Mouse (Mus musculus) myocyte (in vitro differentiated cells): ENCODE results near the gene Rnf38. TPM values are rescaled to one million over a fixed set of nuclear protein-coding genes. Genes with fewer than 3 reads are reported as not detected.

Source experiments
- H3K27me3 ChIP-seq: one replicate; pipeline ENCODE4 v1.6.1; 2011; ENCODE audit not compliant: control insufficient read depth, insufficient read depth, insufficient read length
- H3K36me3 ChIP-seq: one replicate; pipeline ENCODE4 v1.6.1; 2011; ENCODE audit not compliant: control insufficient read depth, insufficient read depth
- H3K4me2 ChIP-seq: one replicate; pipeline ENCODE4 v1.6.1; 2011; ENCODE audit warnings: low read depth, control low read depth
- H3K4me3 ChIP-seq: one replicate; pipeline ENCODE4 v1.5.1; 2011; ENCODE audit warnings: mild to moderate bottlenecking, control low read depth, moderate library complexity
- H3K79me2 ChIP-seq: one replicate; pipeline ENCODE4 v1.6.1; 2011; ENCODE audit not compliant: control insufficient read depth, insufficient read depth
- H3ac ChIP-seq: one replicate; pipeline ENCODE4 v1.6.1; 2011; ENCODE audit not compliant: control insufficient read depth, insufficient read length
- CEBPB ChIP-seq: IDR thresholded peaks from 2 replicates; pipeline ENCODE4 v1.6.1; 2011; ENCODE audit warnings: mild to moderate bottlenecking, moderate library complexity; ENCODE audit not compliant: poor library complexity, insufficient read depth, severe bottlenecking
- E2F4 ChIP-seq: IDR thresholded peaks from one replicate; pipeline ENCODE4 v1.6.1; 2011; ENCODE audit warnings: mild to moderate bottlenecking, control low read depth, moderate library complexity; ENCODE audit not compliant: insufficient read depth
- MAX ChIP-seq: IDR thresholded peaks from one replicate; pipeline ENCODE4 v1.6.1; 2011; ENCODE audit warnings: low read depth, mild to moderate bottlenecking, control low read depth
- MYOD1 ChIP-seq, 3 experiments: IDR thresholded peaks; one replicate each; pipeline ENCODE4 v1.6.1; 2011; ENCODE audit warnings: control low read depth in 2 of 3, low read depth in 2 of 3, mild to moderate bottlenecking in 2 of 3, moderate library complexity in 1 of 3; ENCODE audit not compliant: insufficient read length in 2 of 3, control insufficient read depth in 1 of 3
- MYOG ChIP-seq, 3 experiments: IDR thresholded peaks; one replicate each; pipeline ENCODE4 v1.6.1; 2011; ENCODE audit warnings: control low read depth in 2 of 3, low read depth in 2 of 3, mild to moderate bottlenecking in 2 of 3; ENCODE audit not compliant: insufficient read length in 2 of 3, control insufficient read depth in 1 of 3, insufficient read depth in 1 of 3
- POLR2A ChIP-seq: IDR thresholded peaks from one replicate; pipeline ENCODE4 v1.6.1; 2011; ENCODE audit warnings: low read depth, mild to moderate bottlenecking, control low read depth, moderate library complexity; ENCODE audit not compliant: insufficient read length
- POLR2AphosphoS2 ChIP-seq: IDR thresholded peaks from one replicate; pipeline ENCODE4 v1.6.1; 2011; ENCODE audit warnings: low read depth, control low read depth; ENCODE audit not compliant: insufficient read length
- REST ChIP-seq: IDR thresholded peaks from one replicate; pipeline ENCODE4 v1.6.1; 2011; ENCODE audit warnings: mild to moderate bottlenecking, control low read depth, moderate library complexity; ENCODE audit not compliant: insufficient read depth, insufficient read length
- SRF ChIP-seq: IDR thresholded peaks from one replicate; pipeline ENCODE4 v1.6.1; 2011; ENCODE audit warnings: low read depth; ENCODE audit not compliant: control insufficient read depth, insufficient read length
- TCF12 ChIP-seq: IDR thresholded peaks from one replicate; pipeline ENCODE4 v1.6.1; 2011; ENCODE audit warnings: mild to moderate bottlenecking, control low read depth; ENCODE audit not compliant: poor library complexity, insufficient read depth, severe bottlenecking
- TCF3 ChIP-seq: IDR thresholded peaks from one replicate; pipeline ENCODE4 v1.6.1; 2011; ENCODE audit warnings: low read depth, control low read depth; ENCODE audit not compliant: insufficient read length
- USF1 ChIP-seq: IDR thresholded peaks from one replicate; pipeline ENCODE4 v1.6.1; 2011; ENCODE audit warnings: low read depth, mild to moderate bottlenecking, control low read depth, moderate library complexity
- polyA plus RNA-seq: library from polyadenylated mRNA; unstranded; fragments of >200 nt; fragmentation: generic; extraction: Trizol; gene quantifications from one replicate; pipeline ENCODE4 v1.2.1, GENCODE M21; 2012; ENCODE audit warnings: missing spikeins

The Rnf38 gene
- 12.6 TPM for polyA plus RNA-seq

- no peak for TF ChIP-seq REST
- TF ChIP-seq TCF12, result no peak
- TF ChIP-seq POLR2A, result no peak
- no peak for TF ChIP-seq POLR2AphosphoS2
- no peak for TF ChIP-seq CEBPB
- no peak for TF ChIP-seq MYOD1 (IDR thresholded peaks at IDR 0.05; ENCODE audit: control insufficient read depth in 1 of 3, insufficient read length in 2 of 3, low read depth in 2 of 3)
- no peak for TF ChIP-seq USF1
- TF ChIP-seq MAX, result no peak
- no peak for TF ChIP-seq E2F4
- TF ChIP-seq MYOG (IDR thresholded peaks at IDR 0.05; ENCODE audit: control insufficient read depth in 1 of 3, insufficient read depth in 1 of 3, insufficient read length in 2 of 3, low read depth in 2 of 3), result no peak
- no peak for TF ChIP-seq SRF
- TF ChIP-seq TCF3, result no peak
Measured at GRCm38 (mm10) chr4:44233713-44234003, at the start of gene Rnf38. TSS of gene Rnf38 (minus strand) at chr4:44233789.

GRCm38 (mm10) chr4:44281597-44282265 is 48.1 kb upstream of the Rnf38 start:
- Histone ChIP-seq H3K36me3 (no peaks in the 10 kb centered on the region), H3K27me3 (no peaks in the 10 kb centered on the region), H3K4me3 (no peak overlapping the region), H3K4me2 (no peak overlapping the region), H3ac (no peak overlapping the region), H3K79me2 (no peaks in the 10 kb centered on the region)
- TF ChIP-seq TCF3 (no peak), USF1 (peak; percentile 61)

More at GRCm38 (mm10) chr4:44233713-44234003, at the start of gene Rnf38:
- H3K4me2 ChIP-seq, result peak within 1 kb of the TSS; percentile 97
- H3K27me3 ChIP-seq, result no peaks in the 10 kb centered on the region
- H3K79me2 ChIP-seq, result peaks cover 3% of the 10 kb centered on the region
- H3ac ChIP-seq, result peak within 1 kb of the TSS; percentile 68
- H3K4me3 ChIP-seq, result peak within 1 kb of the TSS; percentile 51
- H3K36me3 ChIP-seq, result no peaks in the 10 kb centered on the region

DNA sequence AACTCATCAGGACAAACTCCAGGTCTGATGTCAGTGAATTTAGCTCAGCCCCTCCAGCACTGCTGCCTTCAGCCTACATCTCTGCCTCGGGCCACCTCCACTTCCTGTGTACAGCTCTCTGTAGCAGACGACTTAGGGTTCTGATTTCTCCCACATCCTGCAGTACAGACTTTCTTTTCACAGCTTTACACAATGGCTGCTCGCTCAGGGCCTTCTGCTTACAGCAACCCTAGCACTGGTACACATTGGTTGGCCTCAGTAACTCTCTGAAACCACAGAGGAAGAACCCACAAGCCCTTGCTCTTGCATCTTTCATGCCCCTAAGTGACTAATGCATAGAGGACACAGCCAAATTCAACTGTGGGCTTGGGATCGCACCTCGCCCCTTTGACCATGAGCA is 37.5 kb upstream of the Rnf38 start:
- Histone ChIP-seq H3K4me2 (no peak overlapping the region), H3K36me3 (no peaks in the 10 kb centered on the region), H3ac (no peak overlapping the region), H3K27me3 (no peaks in the 10 kb centered on the region), H3K79me2 (no peaks in the 10 kb centered on the region), H3K4me3 (no peak overlapping the region)
- TF ChIP-seq TCF3 (no peak), POLR2A (no peak), USF1 (no peak), MYOG (IDR thresholded peaks at IDR 0.05; ENCODE audit: control insufficient read depth in 1 of 3, insufficient read depth in 1 of 3, insufficient read length in 2 of 3, low read depth in 2 of 3) (no peak), CEBPB (no peak), SRF (no peak), REST (no peak), E2F4 (no peak), MYOD1 (IDR thresholded peaks at IDR 0.05; ENCODE audit: control insufficient read depth in 1 of 3, insufficient read length in 2 of 3, low read depth in 2 of 3) (no peak), TCF12 (no peak), MAX (no peak), POLR2AphosphoS2 (no peak)

DNA sequence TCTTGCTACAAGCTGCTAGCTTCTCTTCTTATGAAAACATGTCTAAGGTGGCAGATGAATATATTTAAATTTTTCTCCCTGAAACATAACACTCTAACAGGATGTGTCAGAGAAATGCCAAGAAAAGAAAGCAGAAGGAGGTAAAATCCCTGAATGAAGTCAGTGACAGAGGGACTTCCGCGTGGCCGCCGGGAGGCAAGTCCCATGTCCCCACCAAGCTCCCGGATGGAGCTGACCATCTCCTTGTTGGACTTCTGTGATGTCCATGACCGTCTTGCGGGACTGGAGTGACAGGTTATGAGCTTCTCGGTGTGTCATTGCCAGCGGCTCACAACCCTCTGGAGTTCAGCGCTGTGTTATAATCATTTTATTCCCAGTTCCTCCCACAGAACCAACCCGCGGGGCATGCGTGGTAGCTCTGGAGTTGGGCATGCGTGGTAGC is 35.8 kb upstream of the Rnf38 start:
- H3K4me3 ChIP-seq, result no peak overlapping the region
- H3K36me3 ChIP-seq, result no peaks in the 10 kb centered on the region
- TF ChIP-seq E2F4 (no peak), MAX (no peak), TCF12 (no peak), POLR2A (no peak), REST (no peak), SRF (no peak)
- no peaks in the 10 kb centered on the region for H3K27me3 ChIP-seq
- no peak overlapping the region for H3ac ChIP-seq
- H3K4me2 ChIP-seq, result no peak overlapping the region
- no peaks in the 10 kb centered on the region for H3K79me2 ChIP-seq

GRCm38 (mm10) chr4:44267437-44267836 is 33.8 kb upstream of the Rnf38 start:
- Histone ChIP-seq H3K27me3 (no peaks in the 10 kb centered on the region), H3K79me2 (no peaks in the 10 kb centered on the region), H3K36me3 (no peaks in the 10 kb centered on the region), H3ac (no peak overlapping the region), H3K4me2 (no peak overlapping the region), H3K4me3 (no peak overlapping the region)
- TF ChIP-seq TCF3 (no peak), E2F4 (no peak), REST (no peak), MYOG (IDR thresholded peaks at IDR 0.05; ENCODE audit: control insufficient read depth in 1 of 3, insufficient read depth in 1 of 3, insufficient read length in 2 of 3, low read depth in 2 of 3) (no peak), MAX (no peak), POLR2AphosphoS2 (no peak), CEBPB (no peak), TCF12 (no peak), SRF (no peak), USF1 (no peak), POLR2A (no peak), MYOD1 (IDR thresholded peaks at IDR 0.05; ENCODE audit: control insufficient read depth in 1 of 3, insufficient read length in 2 of 3, low read depth in 2 of 3) (no peak)
